Mouse (Mus musculus) heart, embryonic 11.5 days (tissue): ENCODE data around the gene Ttc26. TPM values are rescaled to one million over a fixed set of nuclear protein-coding genes. Genes with fewer than 3 reads are reported as not detected.
"Not testable (repeated sequence)": the region's sequence is repeated elsewhere in the genome, so short reads cannot be mapped to it uniquely, and the experiment has no call there.

Experiments used
- ATAC-seq: fragments of 200-750 bp; cut with Nextera tagmentation; replicated peaks from 2 replicates; pipeline ENCODE4 v1.8.0; 2017; ENCODE audit warnings: moderate library complexity; ENCODE audit not compliant: insufficient number of reproducible peaks, low FRiP score, low TSS enrichment
- H3K27ac ChIP-seq: fragments of 300-500 bp; sonication (generic); 2 replicates; pipeline ENCODE4 v1.5.1; 2014; ENCODE audit warnings: mild to moderate bottlenecking, low read depth, low read length
- H3K27me3 ChIP-seq: fragments of 300-500 bp; sonication (generic); 2 replicates; pipeline ENCODE4 v1.6.1; 2014; ENCODE audit warnings: mild to moderate bottlenecking, low read length, mixed read lengths; ENCODE audit not compliant: control insufficient read depth, insufficient read depth
- H3K36me3 ChIP-seq: fragments of 300-500 bp; sonication (generic); 2 replicates; pipeline ENCODE4 v1.6.1; 2014; ENCODE audit warnings: mild to moderate bottlenecking, low read length, moderate library complexity, mixed read lengths; ENCODE audit not compliant: control insufficient read depth, insufficient read depth
- H3K4me1 ChIP-seq: fragments of 300-500 bp; sonication (generic); 2 replicates; pipeline ENCODE4 v1.6.1; 2014; ENCODE audit warnings: low read length; ENCODE audit not compliant: control insufficient read depth, insufficient read depth
- H3K4me2 ChIP-seq: fragments of 300-500 bp; sonication (generic); 2 replicates; pipeline ENCODE4 v1.6.1; 2014; ENCODE audit warnings: mild to moderate bottlenecking, moderate library complexity
- H3K4me3 ChIP-seq: fragments of 300-500 bp; sonication (generic); 2 replicates; pipeline ENCODE4 v1.5.1; 2014; ENCODE audit warnings: low read depth, low read length
- H3K9ac ChIP-seq: fragments of 300-500 bp; sonication (generic); 2 replicates; pipeline ENCODE4 v1.6.1; 2014; ENCODE audit warnings: mild to moderate bottlenecking, low read depth, low read length, moderate library complexity
- H3K9me3 ChIP-seq: fragments of 300-500 bp; sonication (generic); replicated peaks from 2 replicates; pipeline ENCODE4 v1.6.1; 2016; ENCODE audit warnings: low read length; ENCODE audit not compliant: control insufficient read depth
- WGBS: fragments of 180-500 bp; shearing (Covaris S2); extraction: QIAGEN DNeasy Blood & Tissue Kit; methylation state at CpG from one replicate; pipeline ENCODE4 v1.1.7; 2014; ENCODE audit not compliant: insufficient replicate concordance; 5-methylcytosine and 5-hydroxymethylcytosine counted together
- polyA plus RNA-seq: library from polyadenylated mRNA; unstranded; fragments of >200 nt; fragmentation: Nextera tagmentation; extraction: Ambion mirVana; gene quantifications from 2 replicates; pipeline ENCODE4 v1.2.1, GENCODE M21; 2014

Gene Ttc26
- polyA plus RNA-seq, 1 experiment from 2014 or later: 3.6 TPM

DNA sequence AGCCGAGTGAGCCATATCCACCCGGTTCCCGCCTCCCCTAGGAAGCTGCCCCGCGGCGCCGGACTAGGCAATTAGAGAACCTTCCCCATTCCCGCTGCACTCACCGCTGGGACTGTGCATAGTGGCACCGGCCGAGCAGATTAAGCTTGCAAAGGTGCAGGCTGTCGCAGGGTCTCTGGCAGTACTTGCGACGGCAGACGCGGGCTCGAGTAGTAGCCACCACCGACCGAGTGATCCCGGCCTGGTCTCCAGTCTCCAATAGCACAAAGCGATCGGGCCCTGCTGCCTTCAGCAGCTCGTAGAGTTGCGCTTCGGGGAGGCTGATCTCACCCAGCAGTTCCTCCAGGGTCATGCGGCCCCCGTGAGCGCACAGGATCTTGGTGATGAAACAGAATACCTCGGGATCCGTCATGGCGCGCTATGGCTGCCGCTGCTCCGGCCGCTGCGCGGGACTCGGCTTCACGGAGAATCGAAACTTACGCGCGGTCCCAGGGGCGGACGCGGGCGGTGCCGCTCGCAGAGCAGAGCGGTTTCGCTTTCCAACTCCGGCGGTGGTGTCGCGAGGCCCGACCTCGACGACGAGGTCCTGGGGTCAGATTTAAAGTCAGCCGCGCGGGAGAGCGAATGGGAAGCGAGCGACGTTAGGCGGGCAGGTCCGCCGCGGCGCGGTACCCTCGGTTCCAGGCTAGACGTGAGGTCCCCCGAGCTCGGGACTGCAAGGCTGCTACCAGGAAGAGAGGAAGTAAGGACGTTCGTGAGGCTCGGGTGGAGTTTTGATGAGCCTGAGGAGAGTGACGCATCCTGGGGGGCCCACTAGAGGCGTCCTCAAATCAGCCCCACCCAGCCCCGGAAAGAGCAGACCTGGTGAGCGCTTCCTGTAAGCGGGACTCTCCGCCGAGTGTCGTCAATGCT lies 27.2 kb upstream of the Ttc26 start, which contains the start of gene Zc3hav1:
Zc3hav1 (minus strand) TSS at position 793 of the 912 bp plus-strand sequence.
- peak; percentile 84 for ATAC-seq
- H3K9ac ChIP-seq: peak within 1 kb of the TSS; percentile 82
- H3K9me3 ChIP-seq: no peaks in the 10 kb centered on the region
- WGBS: under 1% methylated on average over 87 of the region's 87 CpGs
- H3K27me3 ChIP-seq: peaks cover 18% of the 10 kb centered on the region
- H3K4me2 ChIP-seq: peak within 1 kb of the TSS; percentile 78
- peaks cover 7% of the 10 kb centered on the region; the same call in 1 of the 2 replicates for H3K4me1 ChIP-seq
- H3K4me3 ChIP-seq: peak within 1 kb of the TSS; percentile 65
- no peaks in the 10 kb centered on the region for H3K36me3 ChIP-seq
- H3K27ac ChIP-seq: peak within 1 kb of the TSS; percentile 79

DNA sequence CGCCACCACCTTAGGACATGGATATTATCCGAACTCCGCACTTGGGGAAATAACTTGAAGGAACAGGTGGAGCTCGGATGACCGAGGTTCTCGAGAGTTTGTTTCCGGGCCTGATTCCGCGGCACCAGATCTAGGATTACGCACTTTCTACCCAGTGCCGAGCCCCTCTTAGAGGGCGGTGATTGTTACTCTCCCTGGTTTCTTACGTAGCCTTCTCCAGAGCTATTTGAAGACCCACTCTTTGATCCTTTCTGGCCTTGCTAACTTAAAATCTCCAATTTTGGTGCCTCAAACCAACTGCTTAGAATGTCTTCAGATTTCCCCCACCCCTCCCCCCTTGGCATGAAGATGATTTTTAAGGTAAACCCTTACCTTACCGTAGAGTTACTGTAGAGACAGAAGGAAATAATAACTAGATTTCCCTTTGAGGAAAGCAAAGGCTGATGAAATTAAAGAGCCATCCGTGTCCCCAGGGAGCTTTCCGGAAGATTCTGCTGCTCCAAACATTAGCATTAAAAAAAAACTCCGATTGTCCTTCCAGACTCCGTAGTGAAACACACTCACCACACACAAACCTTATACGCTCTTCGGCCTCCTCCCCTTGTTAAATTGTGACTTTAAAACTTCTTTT lies 26.4 kb upstream of the Ttc26 start:
- peak overlapping the region; percentile 79 for H3K27ac ChIP-seq
- 0 out of 2 replicates have a peak, but pooled peaks have one; percentile 11 for ATAC-seq
- H3K4me2 ChIP-seq: peak overlapping the region; percentile 78
- H3K9ac ChIP-seq: peak overlapping the region; percentile 82
- 2% methylated on average over 20 of the region's 20 CpGs for WGBS
- no peaks in the 10 kb centered on the region for H3K9me3 ChIP-seq
- no peaks in the 10 kb centered on the region for H3K36me3 ChIP-seq
- peaks cover 18% of the 10 kb centered on the region for H3K27me3 ChIP-seq
- peak overlapping the region; percentile 65 for H3K4me3 ChIP-seq
- peaks cover 7% of the 10 kb centered on the region; the same call in 1 of the 2 replicates for H3K4me1 ChIP-seq

DNA sequence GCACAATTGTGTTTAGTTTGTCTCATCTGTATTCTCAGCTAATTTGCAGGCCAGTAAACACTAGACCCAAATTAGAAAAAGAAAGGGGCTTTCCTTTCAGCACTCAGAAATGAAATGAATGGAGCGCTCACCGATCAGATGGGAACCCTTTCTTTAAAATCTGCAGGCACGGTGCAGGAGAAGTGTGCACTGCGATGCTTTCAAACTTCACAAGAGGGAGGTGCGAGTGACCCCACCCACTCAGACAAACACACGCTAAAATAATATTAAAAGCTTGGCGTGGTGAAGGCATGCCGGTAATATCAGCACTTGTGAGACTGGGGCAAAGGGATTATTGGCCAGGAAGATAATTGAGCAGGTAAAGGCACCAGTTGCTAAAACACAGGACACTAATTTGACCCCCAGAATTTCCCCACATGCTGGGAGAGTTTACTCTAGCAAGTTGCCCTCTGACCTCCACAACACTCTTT lies 25.9 kb upstream of the Ttc26 start:
- H3K27ac ChIP-seq: no peak overlapping the region
- no peaks in the 10 kb centered on the region for H3K9me3 ChIP-seq
- peak overlapping the region; percentile 78 for H3K4me2 ChIP-seq
- H3K27me3 ChIP-seq: peaks cover 18% of the 10 kb centered on the region
- H3K9ac ChIP-seq: peak overlapping the region; percentile 24; the same call in 1 of the 2 replicates
- peaks cover 7% of the 10 kb centered on the region; the same call in 1 of the 2 replicates for H3K4me1 ChIP-seq
- WGBS: 4% methylated on average over 8 of the region's 8 CpGs
- ATAC-seq: no peak
- peak overlapping the region; percentile 65 for H3K4me3 ChIP-seq
- no peaks in the 10 kb centered on the region for H3K36me3 ChIP-seq

DNA sequence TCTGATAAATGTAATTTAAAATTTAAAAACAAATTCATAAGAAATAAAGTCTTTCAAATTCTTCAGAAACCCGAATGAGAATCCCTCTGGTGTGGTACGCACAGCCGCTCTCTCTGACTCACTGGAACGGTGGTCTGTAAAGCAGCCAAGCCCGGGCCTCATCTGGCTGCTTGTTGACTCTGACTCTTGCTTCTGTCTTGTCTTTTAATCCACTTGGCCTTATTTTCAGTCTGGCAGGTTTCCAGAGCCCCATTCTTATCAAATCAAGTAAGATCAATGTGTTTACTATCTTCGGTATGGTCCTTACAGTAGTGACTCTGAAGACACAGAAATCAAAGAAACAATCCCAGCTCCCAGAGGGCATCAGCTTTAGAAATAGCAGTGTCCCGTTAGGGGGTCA lies 25.4 kb upstream of the Ttc26 start:
- ATAC-seq: no peak
- Histone ChIP-seq H3K9ac (no peak overlapping the region), H3K4me2 (peak overlapping the region; percentile 78; the same call in 1 of the 2 replicates), H3K27ac (no peak overlapping the region), H3K4me1 (peaks cover 7% of the 10 kb centered on the region; the same call in 1 of the 2 replicates), H3K9me3 (no peaks in the 10 kb centered on the region), H3K36me3 (no peaks in the 10 kb centered on the region), H3K4me3 (no peak overlapping the region), H3K27me3 (peaks cover 18% of the 10 kb centered on the region)
- WGBS: 18% methylated on average over 7 of the region's 7 CpGs

DNA sequence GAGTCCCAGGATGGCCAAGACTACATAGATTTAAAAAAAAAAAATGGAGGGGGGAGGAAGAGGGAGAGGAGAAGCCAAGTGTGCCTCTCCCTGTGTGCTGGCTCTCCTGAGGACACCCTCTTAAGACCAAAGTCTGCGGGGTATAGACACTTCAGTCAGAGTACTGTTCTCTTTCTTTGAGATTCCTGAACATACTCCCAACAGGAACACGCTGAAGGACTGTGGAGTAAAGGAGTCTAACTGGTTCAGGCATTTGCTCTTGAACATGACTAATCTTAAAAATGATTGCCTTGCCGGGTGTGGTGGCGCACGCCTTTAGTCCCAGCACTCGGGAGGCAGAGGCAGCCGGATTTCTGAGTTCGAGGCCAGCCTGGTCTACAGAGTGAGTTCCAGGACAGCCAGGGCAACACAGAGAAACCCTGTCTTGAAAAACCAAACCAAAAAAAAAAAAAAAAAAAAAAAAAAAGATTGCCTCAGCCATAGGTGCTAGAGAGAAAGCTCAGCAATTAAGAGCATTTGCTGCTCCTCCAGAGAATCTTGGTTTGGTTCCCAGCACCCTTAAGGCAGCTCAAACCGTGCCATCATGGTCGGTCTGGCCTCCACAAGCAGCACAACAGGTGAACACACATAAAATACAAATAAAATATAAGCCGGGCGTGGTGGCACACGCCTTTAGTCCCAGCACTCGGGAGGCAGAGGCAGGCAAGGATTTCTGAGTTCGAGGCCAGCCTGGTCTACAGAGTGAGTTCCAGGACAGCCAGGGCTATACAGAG lies 24.4 kb upstream of the Ttc26 start:
- not testable (repeated sequence) for H3K4me2 ChIP-seq, H3K27ac ChIP-seq, H3K9ac ChIP-seq, H3K36me3 ChIP-seq, H3K4me3 ChIP-seq, H3K4me1 ChIP-seq, ATAC-seq, H3K9me3 ChIP-seq
- 78% methylated on average over 15 of the region's 15 CpGs for WGBS
- peaks cover 11% of the 10 kb centered on the region for H3K27me3 ChIP-seq

DNA sequence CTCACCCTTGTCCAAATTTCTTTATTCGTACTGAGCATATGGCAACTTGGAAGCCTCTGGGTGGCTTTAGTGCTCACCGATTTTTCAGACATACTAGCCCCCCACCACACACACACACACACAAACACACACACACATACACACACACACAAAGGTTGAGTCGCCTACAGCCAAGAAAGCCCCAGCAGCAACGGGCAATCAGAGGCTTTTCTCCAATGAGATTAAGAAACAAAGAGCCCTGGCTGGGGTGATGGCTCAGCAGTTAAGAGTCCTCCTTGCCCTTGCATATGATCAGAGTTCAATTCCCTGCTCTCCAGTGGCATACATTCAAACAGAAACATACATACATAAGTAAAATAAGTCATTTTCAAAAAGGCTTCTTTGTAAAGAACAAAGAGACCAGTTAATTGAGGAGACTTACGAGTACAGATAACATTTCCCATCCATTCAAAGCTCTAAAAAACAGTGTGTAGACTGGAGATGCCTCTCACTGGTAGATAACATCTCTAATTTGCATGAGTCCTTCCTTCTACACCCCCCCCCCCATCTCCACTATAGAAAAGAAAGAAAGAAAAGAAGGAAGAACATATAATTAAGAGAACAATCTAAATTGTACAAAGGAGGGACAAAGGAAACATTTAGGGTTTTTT lies 23.5 kb upstream of the Ttc26 start:
- Histone ChIP-seq H3K27ac (no peak overlapping the region), H3K9ac (no peak overlapping the region), H3K36me3 (no peaks in the 10 kb centered on the region), H3K4me3 (no peak overlapping the region), H3K4me1 (peaks cover 7% of the 10 kb centered on the region; the same call in 1 of the 2 replicates), H3K4me2 (no peak overlapping the region), H3K27me3 (peaks cover 11% of the 10 kb centered on the region), H3K9me3 (no peaks in the 10 kb centered on the region)
- ATAC-seq: no peak
- 53% methylated on average over 5 of the region's 5 CpGs for WGBS

DNA sequence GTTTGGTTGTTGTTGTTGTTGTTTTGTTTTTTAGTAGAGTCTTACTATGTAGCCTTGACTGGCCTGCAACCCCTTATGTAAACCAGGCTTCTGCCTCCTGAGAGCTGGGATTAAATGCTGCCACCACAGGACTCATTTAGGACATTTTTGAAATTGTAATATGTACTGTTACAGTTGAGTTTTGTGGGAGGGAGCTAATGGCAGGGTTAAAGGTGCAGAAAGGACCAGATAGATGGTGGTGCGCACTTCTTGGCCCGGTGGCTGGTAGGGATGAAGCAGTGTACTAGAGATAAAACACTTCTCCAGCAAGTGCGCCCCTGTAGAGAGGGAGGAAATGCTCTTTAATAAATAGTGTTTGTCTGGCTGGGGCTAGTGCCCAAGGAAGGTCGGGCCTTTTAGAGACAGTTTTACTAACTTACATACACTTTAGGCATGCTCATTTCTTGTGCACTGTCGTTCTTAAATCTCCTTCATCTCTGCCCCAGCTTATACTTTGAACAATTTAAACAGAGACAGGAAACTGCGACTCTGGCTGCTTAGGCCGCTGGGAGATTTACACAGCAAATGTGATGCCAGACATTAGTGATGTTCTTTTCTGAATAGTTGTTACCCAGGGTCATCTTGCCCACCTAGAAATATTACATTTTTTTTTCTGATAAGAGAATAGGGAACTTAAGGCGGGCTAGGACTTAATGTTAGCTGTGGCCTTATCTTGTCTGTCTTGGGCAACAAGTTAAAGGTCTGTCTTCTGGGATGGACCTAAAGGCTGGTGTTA lies 22.8 kb upstream of the Ttc26 start:
- WGBS: 60% methylated on average over 8 of the region's 8 CpGs
- Histone ChIP-seq H3K27me3 (peaks cover 11% of the 10 kb centered on the region), H3K9ac (no peak overlapping the region), H3K4me3 (no peak overlapping the region), H3K36me3 (no peaks in the 10 kb centered on the region), H3K27ac (no peak overlapping the region), H3K4me2 (no peak overlapping the region), H3K9me3 (no peaks in the 10 kb centered on the region), H3K4me1 (peaks cover 7% of the 10 kb centered on the region; the same call in 1 of the 2 replicates)
- no peak for ATAC-seq
